Mouse (Mus musculus) heart, adult 2 months (tissue): ENCODE measurements at regions not wholly inside any gene's neighbourhood (a gene's known extent, or its start where the extent isn't known, plus 50 kb on each side); places are given as distances from the start of the nearest gene placed in this dataset.

Experiments used
- CTCF ChIP-seq: fragments of 200-600 bp; IDR thresholded peaks from 2 replicates; pipeline ENCODE4 v1.8.1; 2022; ENCODE audit warnings: antibody characterized with exemption, mild to moderate bottlenecking, moderate library complexity
- EP300 ChIP-seq: fragments of 200-500 bp; IDR thresholded peaks from 2 replicates; pipeline ENCODE4 v1.6.1; 2011; ENCODE audit warnings: low read depth, low read length, control low read depth; ENCODE audit not compliant: insufficient read depth
- POLR2A ChIP-seq: fragments of 200-500 bp; IDR thresholded peaks from 2 replicates; pipeline ENCODE4 v1.6.1; 2011; ENCODE audit warnings: mild to moderate bottlenecking, low read depth, low read length, control low read depth; ENCODE audit not compliant: insufficient read depth

DNA sequence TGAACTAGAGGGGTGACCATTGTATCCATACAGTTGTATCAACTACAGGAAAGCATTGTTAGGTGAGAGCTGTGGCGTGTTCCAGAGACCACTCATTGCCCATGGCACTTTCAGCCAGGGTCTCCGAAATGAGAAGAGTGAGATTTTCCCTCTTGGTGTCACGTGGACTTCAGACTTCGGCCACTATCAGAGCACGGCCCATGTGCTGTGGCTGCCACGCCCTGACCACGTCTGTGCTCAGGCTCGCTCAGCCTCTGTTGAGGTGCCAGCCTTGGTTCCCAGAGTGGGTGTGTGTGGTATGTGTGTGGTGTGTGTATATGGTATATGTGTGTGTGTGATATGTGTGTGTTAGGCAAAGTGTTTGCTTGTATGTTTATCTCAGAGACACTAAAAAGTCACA is 144.6 kb downstream of the Enc1 start:
- TF ChIP-seq CTCF (no peak), POLR2A (no peak), EP300 (no peak)
